Mouse (Mus musculus) embryonic facial prominence, embryonic 13.5 days (tissue): ENCODE measurements at regions not wholly inside any gene's neighbourhood (a gene's known extent, or its start where the extent isn't known, plus 50 kb on each side); places are given as distances from the start of the nearest gene placed in this dataset.

Experiments
- ATAC-seq: fragments of 200-750 bp; cut with Nextera tagmentation; 2 replicates; pipeline ENCODE4 v1.8.0; 2017; ENCODE audit warnings: low read depth; ENCODE audit not compliant: insufficient number of reproducible peaks, insufficient read depth, low FRiP score, low TSS enrichment
- H3K27ac ChIP-seq: fragments of 300-500 bp; sonication (generic); 2 replicates; pipeline ENCODE4 v1.5.1; 2015; ENCODE audit warnings: moderate library complexity, mild to moderate bottlenecking, inconsistent platforms
- H3K27me3 ChIP-seq: fragments of 300-500 bp; sonication (generic); 2 replicates; pipeline ENCODE4 v1.6.1; 2015; ENCODE audit warnings: mild to moderate bottlenecking, inconsistent platforms
- H3K36me3 ChIP-seq: fragments of 300-500 bp; sonication (generic); 2 replicates; pipeline ENCODE4 v1.6.1; 2015; ENCODE audit warnings: mild to moderate bottlenecking, inconsistent platforms
- H3K4me1 ChIP-seq: fragments of 300-500 bp; sonication (generic); 2 replicates; pipeline ENCODE4 v1.6.1; 2015; ENCODE audit warnings: inconsistent platforms
- H3K4me2 ChIP-seq: fragments of 300-500 bp; sonication (generic); 2 replicates; pipeline ENCODE4 v1.6.1; 2015; ENCODE audit warnings: moderate library complexity, mild to moderate bottlenecking, inconsistent platforms
- H3K4me3 ChIP-seq: fragments of 300-500 bp; sonication (generic); 2 replicates; pipeline ENCODE4 v1.5.1; 2015; ENCODE audit warnings: mild to moderate bottlenecking, inconsistent platforms
- H3K9ac ChIP-seq: fragments of 300-500 bp; sonication (generic); 2 replicates; pipeline ENCODE4 v1.6.1; 2015; ENCODE audit warnings: mild to moderate bottlenecking, inconsistent platforms
- H3K9me3 ChIP-seq: fragments of 300-500 bp; sonication (generic); 2 replicates; pipeline ENCODE4 v1.6.1; 2016; ENCODE audit warnings: inconsistent platforms
- WGBS: fragments of 180-500 bp; shearing (Covaris S2); methylation state at CpG from one replicate; pipeline ENCODE4 v1.1.7; 2015; ENCODE audit warnings: mixed read lengths; 5-methylcytosine and 5-hydroxymethylcytosine counted together

DNA sequence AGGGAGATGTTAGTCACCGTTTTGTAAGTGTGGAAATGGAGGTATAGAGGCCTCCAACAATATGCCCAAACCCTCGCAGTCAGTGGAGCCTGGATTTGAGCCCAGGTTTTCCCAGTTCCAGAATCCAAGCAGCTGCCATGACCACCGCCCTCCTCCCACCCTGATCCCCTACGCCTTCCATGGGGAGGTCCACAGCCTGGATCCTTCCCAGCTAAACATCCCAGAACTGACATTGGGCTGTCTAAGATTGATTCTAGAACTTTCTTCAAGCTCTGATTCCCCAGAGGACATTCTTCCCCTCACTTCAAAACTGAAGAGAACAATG is 199.2 kb downstream of the Bcl2l11 start:
- H3K27me3 ChIP-seq: no peaks in the 10 kb centered on the region
- no peaks in the 10 kb centered on the region for H3K36me3 ChIP-seq
- no peak overlapping the region; the same call in 1 of the 2 replicates for H3K4me2 ChIP-seq
- no peak for ATAC-seq
- peak overlapping the region; percentile 81 for H3K27ac ChIP-seq
- no peaks in the 10 kb centered on the region for H3K9me3 ChIP-seq
- peaks cover 24% of the 10 kb centered on the region for H3K4me1 ChIP-seq
- WGBS: 68% methylated on average over 4 of the region's 4 CpGs
- no peak overlapping the region for H3K4me3 ChIP-seq
- no peak overlapping the region for H3K9ac ChIP-seq

DNA sequence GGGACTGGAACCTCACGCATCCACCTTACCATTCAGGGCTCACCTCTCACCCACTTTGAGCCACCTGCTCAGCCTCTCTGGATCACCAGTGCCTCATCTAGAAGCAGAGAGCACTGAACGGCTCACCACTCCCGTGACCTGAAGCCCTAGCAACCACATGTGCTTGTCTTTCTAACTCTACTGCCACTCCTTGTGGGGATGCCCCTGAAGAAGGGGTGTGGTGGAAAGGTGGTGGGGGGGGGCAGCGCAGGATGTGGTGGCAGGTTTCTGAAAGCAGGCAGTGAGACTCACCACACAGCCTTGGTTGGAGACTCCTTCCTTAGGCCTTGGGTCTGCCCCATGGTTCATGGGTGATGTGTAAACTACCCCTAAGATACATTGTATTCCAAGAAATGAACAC is 199.6 kb downstream of the Bcl2l11 start:
- no peaks in the 10 kb centered on the region for H3K27me3 ChIP-seq

DNA sequence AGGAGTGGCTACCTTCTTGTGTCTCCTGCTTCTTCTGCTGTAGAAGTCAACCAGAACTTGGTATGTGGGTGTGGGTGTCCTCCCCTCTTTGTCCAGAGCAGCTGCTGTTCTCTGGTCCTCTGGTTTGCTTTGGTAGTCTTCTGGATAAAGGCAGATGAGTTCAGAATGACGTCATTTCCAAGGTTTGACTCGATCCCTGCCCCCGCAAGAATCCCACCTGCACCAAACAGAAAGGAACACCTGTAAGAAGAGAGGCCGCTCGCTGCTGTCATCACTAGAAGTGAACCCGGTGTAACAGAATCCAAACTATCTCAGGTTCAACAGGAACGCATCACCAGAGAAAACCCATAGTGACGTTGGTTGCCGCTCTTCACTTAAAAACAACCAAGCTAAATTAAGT is 205.0 kb downstream of the Bcl2l11 start:
- Histone ChIP-seq H3K27me3 (no peaks in the 10 kb centered on the region), H3K27ac (no peak overlapping the region), H3K9me3 (no peaks in the 10 kb centered on the region), H3K9ac (no peak overlapping the region), H3K4me3 (no peak overlapping the region), H3K4me2 (no peak overlapping the region), H3K4me1 (peaks cover 37% of the 10 kb centered on the region), H3K36me3 (no peaks in the 10 kb centered on the region)
- ATAC-seq: no peak
- 77% methylated on average over 9 of the region's 9 CpGs for WGBS

More for the DNA sequence above, 199.6 kb downstream of the Bcl2l11 start:
- no peaks in the 10 kb centered on the region for H3K36me3 ChIP-seq
- H3K4me3 ChIP-seq: no peak overlapping the region
- H3K9me3 ChIP-seq: no peaks in the 10 kb centered on the region
- no peak overlapping the region for H3K9ac ChIP-seq
- peaks cover 24% of the 10 kb centered on the region for H3K4me1 ChIP-seq
- no peak overlapping the region for H3K27ac ChIP-seq
- H3K4me2 ChIP-seq: no peak overlapping the region
- ATAC-seq: no peak
- WGBS: 93% methylated on average over 4 of the region's 4 CpGs

DNA sequence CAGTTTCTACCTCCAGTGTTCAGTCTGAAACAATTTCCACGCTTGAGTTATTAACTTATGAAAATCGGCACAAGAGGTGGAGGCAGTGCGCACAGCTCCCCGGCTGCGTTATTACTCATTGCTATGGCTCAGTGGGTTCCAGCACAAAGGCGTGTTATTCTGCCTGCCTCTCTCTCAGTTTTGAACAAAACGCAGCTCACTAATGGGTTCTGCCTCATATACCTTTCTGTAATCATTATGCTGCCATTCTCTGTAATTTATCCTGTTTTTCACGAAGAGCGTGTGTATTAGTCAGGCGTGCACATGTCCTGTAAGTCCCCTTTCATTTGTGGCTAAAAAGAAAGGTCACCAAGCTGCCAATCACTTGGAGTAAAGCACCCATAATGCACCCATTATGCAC is 205.4 kb downstream of the Bcl2l11 start:
- WGBS: 51% methylated on average over 10 of the region's 10 CpGs
- Histone ChIP-seq H3K27me3 (no peaks in the 10 kb centered on the region), H3K9me3 (no peaks in the 10 kb centered on the region)

DNA sequence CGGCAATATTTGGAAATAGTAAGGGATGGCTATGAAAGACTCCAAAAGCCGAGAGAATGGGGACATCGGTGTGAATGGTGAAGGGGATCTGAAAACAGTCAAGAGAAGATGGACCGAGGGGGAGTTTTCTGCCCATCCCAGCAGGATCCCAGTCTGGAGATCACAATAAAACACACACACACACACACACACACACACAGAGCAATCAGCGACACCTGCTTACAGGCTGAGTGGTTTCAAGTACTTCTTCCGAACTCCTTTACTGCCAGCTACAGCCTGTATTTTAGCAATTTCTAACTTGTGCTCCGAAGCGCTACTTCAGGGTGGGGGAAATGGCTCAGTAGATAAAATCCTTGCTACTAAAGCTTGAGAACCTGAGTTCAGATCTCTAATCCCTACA is 205.8 kb downstream of the Bcl2l11 start:
- Histone ChIP-seq H3K4me2 (no peak overlapping the region), H3K36me3 (no peaks in the 10 kb centered on the region), H3K9ac (no peak overlapping the region), H3K9me3 (no peaks in the 10 kb centered on the region), H3K27ac (no peak overlapping the region), H3K27me3 (no peaks in the 10 kb centered on the region), H3K4me3 (no peak overlapping the region), H3K4me1 (peaks cover 45% of the 10 kb centered on the region)
- ATAC-seq: no peak
- WGBS: 73% methylated on average over 8 of the region's 8 CpGs

More for the DNA sequence above, 205.4 kb downstream of the Bcl2l11 start:
- no peak for ATAC-seq
- no peak overlapping the region for H3K4me2 ChIP-seq
- peaks cover 41% of the 10 kb centered on the region for H3K4me1 ChIP-seq
- no peak overlapping the region for H3K27ac ChIP-seq
- no peaks in the 10 kb centered on the region for H3K36me3 ChIP-seq
- H3K9ac ChIP-seq: no peak overlapping the region
- H3K4me3 ChIP-seq: no peak overlapping the region

DNA sequence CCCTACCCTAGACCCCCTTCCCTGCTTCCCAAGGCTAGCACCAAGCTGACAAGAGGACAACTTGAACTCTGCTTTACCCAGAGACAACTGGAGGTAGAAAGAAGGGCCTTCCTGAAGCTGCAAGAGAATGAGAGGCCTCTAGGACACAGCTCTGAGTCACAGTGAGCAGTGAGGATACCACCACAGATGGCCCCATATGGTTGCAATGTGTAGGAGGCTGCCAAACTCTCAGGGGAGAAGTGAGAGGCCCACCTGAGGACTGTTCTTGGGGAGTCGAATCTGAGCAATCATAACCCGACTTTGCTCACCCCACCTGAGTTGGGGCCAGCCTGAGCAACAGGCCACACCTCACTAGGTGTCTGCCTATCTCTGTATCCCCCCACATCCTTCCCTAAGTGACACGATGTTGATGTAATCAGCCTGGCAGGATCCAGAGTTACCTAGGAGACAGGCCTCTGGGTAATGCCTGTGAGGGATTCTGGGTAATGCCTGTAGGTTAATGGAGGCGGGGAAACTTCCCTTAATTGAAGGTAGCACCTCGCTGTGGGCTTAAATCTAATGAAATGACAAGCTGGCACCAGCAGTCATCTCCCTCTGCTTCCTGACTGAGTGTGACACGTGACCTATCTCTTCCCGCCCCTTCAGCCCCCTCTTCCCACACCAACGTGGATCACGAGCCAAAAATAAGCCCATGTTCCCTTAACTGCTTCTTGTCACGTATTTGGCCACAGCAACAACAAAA is 207.7 kb downstream of the Bcl2l11 start:
- no peaks in the 10 kb centered on the region for H3K9me3 ChIP-seq
- no peak overlapping the region for H3K4me2 ChIP-seq
- ATAC-seq: no peak
- peaks cover 60% of the 10 kb centered on the region for H3K4me1 ChIP-seq
- no peaks in the 10 kb centered on the region for H3K36me3 ChIP-seq
- H3K27ac ChIP-seq: 0 out of 2 replicates have a peak overlapping the region, but pooled peaks have one; percentile 78
- H3K9ac ChIP-seq: no peak overlapping the region
- no peak overlapping the region for H3K4me3 ChIP-seq
- no peaks in the 10 kb centered on the region for H3K27me3 ChIP-seq
- 74% methylated on average over 10 of the region's 10 CpGs for WGBS

DNA sequence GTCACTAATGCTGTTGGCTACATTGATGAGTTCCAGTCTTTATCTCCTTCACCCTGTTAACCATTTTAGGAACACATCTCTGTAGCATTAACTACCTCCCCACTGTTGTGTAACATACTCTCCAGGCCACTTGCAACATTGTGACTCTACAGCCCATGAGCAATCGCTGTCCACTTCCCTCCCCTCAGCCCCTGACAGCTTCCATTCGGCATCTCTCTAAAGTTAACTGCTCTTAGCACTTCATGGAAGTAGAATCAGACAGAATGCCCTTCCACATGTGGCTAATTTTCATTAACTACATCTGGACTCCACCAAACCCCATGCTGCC is 208.3 kb downstream of the Bcl2l11 start:
- H3K9ac ChIP-seq: no peak overlapping the region
- 62% methylated on average over 2 of the region's 2 CpGs for WGBS
- no peaks in the 10 kb centered on the region for H3K9me3 ChIP-seq
- no peak overlapping the region for H3K4me2 ChIP-seq
- H3K4me3 ChIP-seq: no peak overlapping the region
- no peak for ATAC-seq
- peaks cover 64% of the 10 kb centered on the region for H3K4me1 ChIP-seq
- H3K27me3 ChIP-seq: no peaks in the 10 kb centered on the region
- peak overlapping the region; percentile 78 for H3K27ac ChIP-seq
- H3K36me3 ChIP-seq: no peaks in the 10 kb centered on the region

DNA sequence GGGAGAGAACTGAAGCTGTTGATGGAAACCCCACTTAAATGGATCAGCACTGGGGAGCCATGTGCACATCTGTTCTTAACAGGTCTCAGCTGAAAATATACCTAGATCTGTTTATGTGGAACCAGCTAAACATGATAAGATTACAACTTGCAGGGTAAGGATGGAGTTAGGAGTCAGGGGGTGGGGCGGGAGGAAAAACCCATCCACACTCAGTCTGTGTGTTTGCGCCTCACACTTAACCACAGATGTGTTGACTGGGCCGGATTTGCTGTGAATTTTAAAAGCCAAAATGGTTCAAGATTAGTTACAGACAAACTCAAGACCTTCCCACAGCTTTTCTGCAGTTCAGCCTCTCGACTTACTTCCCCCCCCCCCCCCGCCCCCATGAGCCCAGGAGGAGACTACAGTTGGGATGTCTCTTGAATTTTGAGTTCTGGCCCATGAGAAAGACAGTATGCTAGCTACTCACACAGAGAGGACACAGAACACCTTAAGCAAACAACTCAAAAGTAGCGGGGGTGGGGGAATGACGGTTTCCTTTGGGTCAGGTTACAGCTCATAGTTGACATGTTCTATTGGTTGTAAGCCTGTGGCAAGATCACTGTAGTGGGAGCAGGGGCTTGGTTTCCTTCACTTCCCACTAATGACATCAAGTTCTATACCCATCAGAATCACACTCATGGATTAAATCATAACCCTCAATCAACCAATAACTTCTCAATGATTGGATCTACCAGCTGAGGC is 209.1 kb downstream of the Bcl2l11 start:
- ATAC-seq: no peak
- Histone ChIP-seq H3K9ac (no peak overlapping the region), H3K27me3 (no peaks in the 10 kb centered on the region), H3K36me3 (no peaks in the 10 kb centered on the region), H3K4me3 (no peak overlapping the region), H3K9me3 (no peaks in the 10 kb centered on the region), H3K4me1 (peaks cover 72% of the 10 kb centered on the region), H3K27ac (peak overlapping the region; percentile 78), H3K4me2 (no peak overlapping the region)
- 23% methylated on average over 7 of the region's 7 CpGs for WGBS

DNA sequence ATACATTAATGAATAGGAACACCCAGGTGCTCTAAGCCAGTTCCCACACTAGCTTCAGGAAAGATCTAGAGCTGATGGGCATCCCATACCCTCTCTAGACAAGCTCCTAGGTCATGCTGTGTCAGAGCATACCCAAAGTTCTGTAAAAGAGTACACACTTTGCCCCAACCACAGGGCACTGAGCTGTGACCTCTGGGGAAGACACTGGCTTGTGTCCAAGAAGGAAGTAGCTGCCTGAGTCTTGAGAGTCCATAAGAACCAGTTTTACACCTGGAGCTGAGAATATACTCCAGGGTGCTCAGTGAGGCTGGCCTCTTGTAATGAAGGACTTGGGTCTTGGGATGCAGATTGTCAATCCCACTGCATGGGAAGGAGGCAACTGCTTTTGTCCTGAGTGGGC is 211.4 kb downstream of the Bcl2l11 start:
- Histone ChIP-seq H3K27me3 (no peaks in the 10 kb centered on the region), H3K36me3 (no peaks in the 10 kb centered on the region), H3K4me2 (no peak overlapping the region), H3K4me1 (peaks cover 92% of the 10 kb centered on the region), H3K4me3 (no peak overlapping the region), H3K9me3 (no peaks in the 10 kb centered on the region), H3K9ac (no peak overlapping the region), H3K27ac (no peak overlapping the region)
- ATAC-seq: no peak

DNA sequence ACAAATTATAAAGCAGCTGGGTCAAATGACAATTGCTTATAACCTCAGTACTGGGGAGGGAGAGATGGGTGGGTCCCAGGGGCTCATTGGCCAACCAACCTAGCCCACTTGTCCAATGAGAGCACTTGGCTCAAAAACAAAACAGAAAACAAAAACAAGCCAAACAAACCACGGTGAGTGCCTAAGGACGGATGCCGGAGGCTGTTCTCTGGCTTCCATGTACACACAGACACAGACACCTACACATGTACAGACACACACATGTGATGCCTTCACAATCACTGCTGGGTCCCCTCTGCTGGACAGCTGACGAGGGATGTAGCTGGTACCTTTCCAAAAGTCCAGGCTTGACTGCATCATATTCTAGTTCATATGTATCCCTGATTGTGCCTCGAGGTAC is 212.0 kb downstream of the Bcl2l11 start:
- Histone ChIP-seq H3K27me3 (no peaks in the 10 kb centered on the region), H3K4me2 (no peak overlapping the region), H3K9ac (no peak overlapping the region), H3K27ac (no peak overlapping the region), H3K36me3 (no peaks in the 10 kb centered on the region), H3K4me3 (no peak overlapping the region), H3K4me1 (peaks cover 92% of the 10 kb centered on the region), H3K9me3 (no peaks in the 10 kb centered on the region)
- no peak for ATAC-seq
- 85% methylated on average over 5 of the region's 5 CpGs for WGBS

DNA sequence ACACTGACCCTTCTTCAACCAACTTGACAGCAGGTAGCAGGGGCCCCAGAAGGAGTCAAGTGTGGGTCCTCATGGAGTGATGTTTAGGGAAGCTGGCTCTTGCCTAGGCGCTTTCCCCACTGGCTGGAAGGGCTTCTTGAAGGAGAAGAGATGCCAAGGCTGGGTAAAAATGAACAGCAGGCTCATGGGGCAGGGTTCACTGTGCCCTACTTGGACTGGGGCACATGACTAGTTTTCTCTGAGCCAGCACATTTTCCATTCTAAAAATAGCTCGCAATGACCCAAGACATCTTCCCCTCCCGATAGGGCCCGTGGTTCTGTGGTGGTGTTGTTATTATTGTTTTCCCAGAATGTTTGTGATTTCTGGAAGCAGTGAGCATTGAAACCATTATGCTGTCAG is 212.6 kb downstream of the Bcl2l11 start:
- Histone ChIP-seq H3K27me3 (no peaks in the 10 kb centered on the region), H3K4me1 (peaks cover 88% of the 10 kb centered on the region), H3K9me3 (no peaks in the 10 kb centered on the region), H3K9ac (no peak overlapping the region), H3K36me3 (no peaks in the 10 kb centered on the region), H3K27ac (peak overlapping the region; percentile 93), H3K4me2 (no peak overlapping the region), H3K4me3 (no peak overlapping the region)
- ATAC-seq: no peak
- 70% methylated on average over 4 of the region's 4 CpGs for WGBS

DNA sequence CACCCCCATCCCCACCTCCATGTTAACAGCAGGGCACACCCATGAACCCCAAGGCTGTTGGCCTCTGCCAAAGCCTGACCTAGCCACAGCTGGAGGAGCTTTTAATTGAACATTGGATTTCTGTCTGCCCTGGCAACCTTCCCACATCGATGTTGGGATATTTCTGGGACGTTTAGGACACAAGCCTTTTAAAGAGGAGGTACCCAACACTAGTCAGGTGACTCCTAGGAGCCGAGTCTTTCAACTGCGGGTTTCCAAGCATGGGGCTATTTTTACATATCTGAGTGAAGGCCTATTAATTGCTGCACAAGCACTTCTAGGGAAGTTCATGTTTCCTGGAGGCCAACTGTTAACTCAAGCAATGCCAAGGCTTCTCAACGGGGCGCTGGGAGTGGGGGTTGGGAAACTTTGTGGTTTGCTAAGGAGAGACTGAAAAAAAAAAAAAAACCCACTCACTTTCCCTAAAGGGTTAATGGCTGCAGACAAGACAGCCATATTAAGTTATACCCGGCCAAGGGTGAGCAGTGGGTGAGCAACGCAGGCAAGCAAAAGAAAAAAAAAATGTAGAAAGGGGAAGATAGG is 213.3 kb downstream of the Bcl2l11 start:
- Histone ChIP-seq H3K36me3 (no peaks in the 10 kb centered on the region), H3K9me3 (no peaks in the 10 kb centered on the region), H3K27ac (peak overlapping the region; percentile 93), H3K4me3 (no peak overlapping the region), H3K4me1 (peaks cover 81% of the 10 kb centered on the region), H3K27me3 (no peaks in the 10 kb centered on the region), H3K4me2 (peak overlapping the region; percentile 41), H3K9ac (no peak overlapping the region)
- 5% methylated on average over 8 of the region's 8 CpGs for WGBS
- no peak for ATAC-seq
